Mouse (Mus musculus): ENCODE measurements at regions not wholly inside any gene's neighbourhood (a gene's known extent, or its start where the extent isn't known, plus 50 kb on each side); places are given as distances from the start of the nearest gene placed in this dataset.

DNA sequence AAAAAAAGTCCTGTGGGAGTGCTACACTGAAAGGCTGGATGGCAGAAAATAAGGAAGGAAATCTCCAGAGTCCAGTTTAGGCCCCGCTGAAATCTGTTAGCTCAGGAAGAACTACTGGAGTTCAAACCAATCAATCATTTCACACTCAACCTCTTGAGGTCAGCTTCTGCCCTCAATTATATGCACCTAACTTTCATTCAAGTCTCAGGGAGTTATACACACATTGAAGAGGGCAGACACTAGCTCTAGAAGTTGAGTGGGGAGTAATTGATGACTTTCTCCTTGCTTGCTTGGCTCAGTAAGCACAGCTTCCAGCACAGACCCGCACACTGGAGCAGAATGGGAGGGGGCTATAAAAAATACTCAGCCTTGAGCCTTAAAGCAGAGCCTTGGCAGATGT lies 839.7 kb upstream of the Adgrl3 start:
- TF ChIP-seq CTCF (IDR thresholded peaks at IDR 0.05; ENCODE audit: borderline replicate concordance, extremely low read depth, insufficient read depth, insufficient read length) (no peak), POLR2A (IDR thresholded peaks at IDR 0.05; ENCODE audit: borderline replicate concordance, extremely low read depth, insufficient read depth, insufficient read length, poor library complexity, severe bottlenecking) (no peak)

Data from brain, embryonic 14.5 days (tissue).